Comparison of ENCODE assay signal across 9 mouse cellular contexts in genomic region chr1:87828185-87828584, GRCm38 (mm10). TPM values are rescaled to one million over a fixed set of nuclear protein-coding genes. Genes with fewer than 3 reads are reported as not detected.
DNase-seq lines count a peak whose midpoint lies in the region; ATAC-seq lines count a peak whose summit lies in the region.
"Had no signal": no experiment of that assay in that cellular context is flagged by ENCODE, and none has a peak within 500 bp of the region (broad histone marks: within the 10 kb centered on the region; RNA-seq: fewer than 3 reads in every experiment).

No protein-coding gene starts in this region.

- H3K4me1 ChIP-seq in heart, embryonic 16.5 days (ENCODE audit: control insufficient read depth, insufficient read depth, low read length), result peaks cover 6% of the 10 kb centered on the region
- H3K4me1 ChIP-seq in forebrain, embryonic 15.5 days, result no peaks in the 10 kb centered on the region
- no peaks in the 10 kb centered on the region for H3K4me1 ChIP-seq in midbrain, embryonic 14.5 days (ENCODE audit: control insufficient read depth, insufficient read depth, low read length)

- H3K27me3 ChIP-seq in heart, embryonic 16.5 days (ENCODE audit: control insufficient read depth, insufficient read depth, low read length), result no peaks in the 10 kb centered on the region
- H3K27me3 ChIP-seq in forebrain, embryonic 15.5 days, result no peaks in the 10 kb centered on the region
- H3K27me3 ChIP-seq in midbrain, embryonic 14.5 days (ENCODE audit: control insufficient read depth, insufficient read depth, low read length), result no peaks in the 10 kb centered on the region
- H3K27me3 ChIP-seq: neural tube, embryonic 13.5 days had no signal

- WGBS in heart, embryonic 16.5 days, result 48% methylated on average over 9 of the region's 9 CpGs
- 82% methylated on average over 9 of the region's 9 CpGs for WGBS in forebrain, embryonic 15.5 days
- WGBS in midbrain, embryonic 14.5 days, result 80% methylated on average over 9 of the region's 9 CpGs

- peak; percentile 57 to 65 for DNase-seq in right cerebral cortex, postnatal 10 days (ENCODE audit: low spot score in 2 of 2)
- no peak for DNase-seq in right cerebral cortex, postnatal 4 days
- no peak for DNase-seq in urinary bladder, adult 2 months (ENCODE audit: low spot score)
- no peak for DNase-seq in midbrain, embryonic 14.5 days
- no peak for DNase-seq in cerebellum, adult 8-10 months

- no peak overlapping the region for H3K4me3 ChIP-seq in heart, embryonic 16.5 days (ENCODE audit: low read length)
- H3K4me3 ChIP-seq in forebrain, embryonic 15.5 days, result no peak overlapping the region
- H3K4me3 ChIP-seq in midbrain, embryonic 14.5 days (replicated peaks; ENCODE audit: low read depth, low read length), result no peak overlapping the region
- H3K4me3 ChIP-seq: neural tube, embryonic 13.5 days had no signal

- peak overlapping the region; percentile 32; the same call in 1 of the 2 replicates for H3K27ac ChIP-seq in heart, embryonic 16.5 days (ENCODE audit: low read length)
- H3K27ac ChIP-seq in forebrain, embryonic 15.5 days (replicated peaks), result no peak overlapping the region
- H3K27ac ChIP-seq in midbrain, embryonic 14.5 days (replicated peaks; ENCODE audit: low read depth, low read length), result no peak overlapping the region
- H3K27ac ChIP-seq: neural tube, embryonic 13.5 days had no signal

- H3K4me2 ChIP-seq in heart, embryonic 16.5 days (ENCODE audit: low read depth, low read length), result no peak overlapping the region
- no peak overlapping the region for H3K4me2 ChIP-seq in forebrain, embryonic 15.5 days (replicated peaks)
- no peak overlapping the region for H3K4me2 ChIP-seq in midbrain, embryonic 14.5 days (ENCODE audit: low read length)
- H3K4me2 ChIP-seq: neural tube, embryonic 13.5 days had no signal

- ATAC-seq in heart, embryonic 16.5 days (replicated peaks; ENCODE audit: extremely low read depth, insufficient read depth, low FRiP score), result peak; percentile 53
- peak; percentile 35; the same call in 1 of the 2 replicates for ATAC-seq in megakaryocyte-erythroid progenitor cell, adult 5-6 weeks (replicated peaks; ENCODE audit: low FRiP score, low TSS enrichment, poor library complexity, severe bottlenecking)
- no peak for ATAC-seq in forebrain, embryonic 15.5 days (replicated peaks)
- ATAC-seq in midbrain, embryonic 14.5 days (ENCODE audit: low FRiP score, low TSS enrichment), result no peak

- no peak overlapping the region for H3K9ac ChIP-seq in heart, embryonic 16.5 days (ENCODE audit: low read length)
- no peak overlapping the region for H3K9ac ChIP-seq in forebrain, embryonic 15.5 days (replicated peaks)
- no peak overlapping the region for H3K9ac ChIP-seq in midbrain, embryonic 14.5 days (replicated peaks; ENCODE audit: low read length)
- H3K9ac ChIP-seq: neural tube, embryonic 13.5 days had no signal

- no peaks in the 10 kb centered on the region for H3K36me3 ChIP-seq in heart, embryonic 16.5 days (ENCODE audit: control insufficient read depth, insufficient read depth)
- no peaks in the 10 kb centered on the region for H3K36me3 ChIP-seq in forebrain, embryonic 15.5 days
- no peaks in the 10 kb centered on the region for H3K36me3 ChIP-seq in midbrain, embryonic 14.5 days (ENCODE audit: control insufficient read depth, insufficient read depth, low read length)
- H3K36me3 ChIP-seq: neural tube, embryonic 13.5 days had no signal

- no peaks in the 10 kb centered on the region for H3K9me3 ChIP-seq in heart, embryonic 16.5 days (replicated peaks; ENCODE audit: control insufficient read depth, low read length)
- no peaks in the 10 kb centered on the region for H3K9me3 ChIP-seq in forebrain, embryonic 15.5 days
- H3K9me3 ChIP-seq in midbrain, embryonic 14.5 days (ENCODE audit: control insufficient read depth, low read length), result no peaks in the 10 kb centered on the region
- H3K9me3 ChIP-seq: neural tube, embryonic 13.5 days had no signal

RNA-seq across cellular contexts. Expression of gene Sag, which starts 24.7 kb away (rescaled TPM):
- 0.75 and 1.0 TPM in 2 replicates for polyA plus RNA-seq in heart, embryonic 16.5 days (2015; fragmentation: Nextera tagmentation; extraction: Ambion mirVana)
- total RNA-seq in megakaryocyte-erythroid progenitor cell, adult 5-6 weeks (2014; fragmentation: Nextera tagmentation), result 2.1 and 3.2 TPM in 2 replicates
- total RNA-seq in megakaryocyte-erythroid progenitor cell, adult 5-6 weeks (2017), result 0.95 and 2.0 TPM in 2 replicates
- 0.39 and 0.96 TPM in 2 replicates for polyA plus RNA-seq in urinary bladder, adult 2 months (2012; rRNA removed)
- 1.8 and 2.4 TPM in 2 replicates for polyA plus RNA-seq in forebrain, embryonic 15.5 days (2015; fragmentation: Nextera tagmentation; extraction: Ambion mirVana)
- polyA plus RNA-seq in midbrain, embryonic 14.5 days (2014; fragmentation: Nextera tagmentation; extraction: Ambion mirVana), result 2.1 and 3.0 TPM in 2 replicates

RNA-seq across cellular contexts. Expression of gene Dgkd, which starts 24.9 kb away (rescaled TPM):
- 22.6 and 25.0 TPM in 2 replicates for polyA plus RNA-seq in heart, embryonic 16.5 days (2015; fragmentation: Nextera tagmentation; extraction: Ambion mirVana)
- total RNA-seq in megakaryocyte-erythroid progenitor cell, adult 5-6 weeks (2014; fragmentation: Nextera tagmentation), result 35.7 and 42.1 TPM in 2 replicates
- 17.5 and 26.8 TPM in 2 replicates for total RNA-seq in megakaryocyte-erythroid progenitor cell, adult 5-6 weeks (2017)
- polyA plus RNA-seq in urinary bladder, adult 2 months (2012; rRNA removed), result 22.2 and 22.5 TPM in 2 replicates
- polyA plus RNA-seq in forebrain, embryonic 15.5 days (2015; fragmentation: Nextera tagmentation; extraction: Ambion mirVana), result 47.1 and 50.2 TPM in 2 replicates
- polyA plus RNA-seq in midbrain, embryonic 14.5 days (2014; fragmentation: Nextera tagmentation; extraction: Ambion mirVana), result 48.0 and 50.2 TPM in 2 replicates

Comparison
In these comparisons a context has a peak if more than half of its experiments do, and no peak if none do; other contexts are left out.
1. DNase-seq: peak in right cerebral cortex, postnatal 10 days (2 of 2); none in right cerebral cortex, postnatal 4 days (single experiment), urinary bladder, adult 2 months (single experiment), midbrain, embryonic 14.5 days (single experiment) and cerebellum, adult 8-10 months (single experiment).
2. ATAC-seq: peak in heart, embryonic 16.5 days (single experiment) and megakaryocyte-erythroid progenitor cell, adult 5-6 weeks (single experiment); none in forebrain, embryonic 15.5 days (single experiment) and midbrain, embryonic 14.5 days (single experiment).